Mouse (Mus musculus) layer of hippocampus, adult 18-20 months (tissue): Measurements from ENCODE around the gene Lig3. TPM values are rescaled to one million over a fixed set of nuclear protein-coding genes. Genes with fewer than 3 reads are reported as not detected.
"Not testable (repeated sequence)": the region's sequence is repeated elsewhere in the genome, so short reads cannot be mapped to it uniquely, and the experiment has no call there.

Source experiments
- DNase-seq, 2 experiments: peaks; one replicate each; pipeline ENCODE4 v3.0.0; 2022; ENCODE audit warnings: low spot score in 2 of 2
- total RNA-seq, 2 experiments: library from RNA; stranded (reverse); gene quantifications; 2 replicates each; pipeline ENCODE4 v1.2.3; 2021

Lig3 gene
- total RNA-seq, 2 experiments from 2014 or later = 20.7 to 22.4 TPM

- DNase-seq = peak; percentile 52 to 60
Measured at GRCm38 (mm10) chr11:82831008-82831893, 50.3 kb downstream of the Lig3 start.

- DNase-seq = not testable (repeated sequence)
Measured at GRCm38 (mm10) chr11:82832402-82832801, 51.5 kb downstream of the Lig3 start.

GRCm38 (mm10) chr11:82833929-82834328, 53.0 kb downstream of the Lig3 start:
- DNase-seq = no peak

- DNase-seq = not testable (repeated sequence)
Measured at GRCm38 (mm10) chr11:82834359-82834758, 53.5 kb downstream of the Lig3 start.

- no peak for DNase-seq
Measured at GRCm38 (mm10) chr11:82835616-82836432, 54.9 kb downstream of the Lig3 start.

GRCm38 (mm10) chr11:82837192-82837591, 56.3 kb downstream of the Lig3 start:
- DNase-seq = no peak

- no peak for DNase-seq
Measured at GRCm38 (mm10) chr11:82837848-82838247, 56.9 kb downstream of the Lig3 start.

- DNase-seq = no peak
Measured at GRCm38 (mm10) chr11:82838511-82838910, 57.6 kb downstream of the Lig3 start.

- DNase-seq = no peak
Measured at GRCm38 (mm10) chr11:82844771-82845414, 64.0 kb downstream of the Lig3 start.

- peak; percentile 33 to 59 for DNase-seq
Measured at GRCm38 (mm10) chr11:82845415-82846078, 64.6 kb downstream of the Lig3 start.

GRCm38 (mm10) chr11:82846079-82846436, 65.2 kb downstream of the Lig3 start:
- DNase-seq = no peak

- no peak for DNase-seq
Measured at GRCm38 (mm10) chr11:82846938-82847337, 66.0 kb downstream of the Lig3 start.

- DNase-seq = no peak
Measured at GRCm38 (mm10) chr11:82847571-82848000, 66.7 kb downstream of the Lig3 start.

- DNase-seq = no peak
Measured at GRCm38 (mm10) chr11:82850259-82850658, 69.4 kb downstream of the Lig3 start.

GRCm38 (mm10) chr11:82852115-82852514, 71.2 kb downstream of the Lig3 start:
- no peak for DNase-seq

GRCm38 (mm10) chr11:82852540-82852939, 71.6 kb downstream of the Lig3 start:
- DNase-seq = no peak

GRCm38 (mm10) chr11:82852958-82853357, 72.0 kb downstream of the Lig3 start:
- DNase-seq = no peak
